Mouse (Mus musculus) lung, postnatal 0 days (tissue): ENCODE results near the gene Moxd2. TPM values are rescaled to one million over a fixed set of nuclear protein-coding genes. Genes with fewer than 3 reads are reported as not detected.

Experiments used
- ATAC-seq: fragments of 200-750 bp; cut with Nextera tagmentation; 2 replicates; pipeline ENCODE4 v1.8.0; 2017; ENCODE audit warnings: moderate library complexity
- DNase-seq: peaks from one replicate; pipeline ENCODE4 v3.0.0-alpha.2; 2016; ENCODE audit warnings: low spot score
- H3K27ac ChIP-seq: fragments of 300-500 bp; sonication (generic); 2 replicates; pipeline ENCODE4 v1.5.1; 2014; ENCODE audit warnings: antibody characterized with exemption, mild to moderate bottlenecking, low read length, mixed read lengths
- H3K27me3 ChIP-seq: fragments of 300-500 bp; sonication (generic); replicated peaks from 2 replicates; pipeline ENCODE4 v1.6.1; 2014; ENCODE audit warnings: low read length, mixed read lengths; ENCODE audit not compliant: insufficient read depth
- H3K36me3 ChIP-seq: fragments of 300-500 bp; sonication (generic); 2 replicates; pipeline ENCODE4 v1.6.1; 2014; ENCODE audit warnings: low read length, mixed read lengths; ENCODE audit not compliant: insufficient read depth
- H3K4me1 ChIP-seq: fragments of 300-500 bp; sonication (generic); 2 replicates; pipeline ENCODE4 v1.6.1; 2014; ENCODE audit warnings: antibody characterized with exemption, low read depth, low read length, mixed read lengths; ENCODE audit not compliant: insufficient read depth
- H3K4me2 ChIP-seq: fragments of 300-500 bp; sonication (generic); replicated peaks from 2 replicates; pipeline ENCODE4 v1.6.1; 2014; ENCODE audit warnings: low read depth, mild to moderate bottlenecking, low read length, moderate library complexity, mixed read lengths
- H3K4me3 ChIP-seq: fragments of 300-500 bp; sonication (generic); 2 replicates; pipeline ENCODE4 v1.5.1; 2014; ENCODE audit warnings: low read depth, low read length
- H3K9ac ChIP-seq: fragments of 300-500 bp; sonication (generic); replicated peaks from 2 replicates; pipeline ENCODE4 v1.6.1; 2014; ENCODE audit warnings: low read depth, mild to moderate bottlenecking
- H3K9me3 ChIP-seq: fragments of 300-500 bp; sonication (generic); 2 replicates; pipeline ENCODE4 v1.6.1; 2016; ENCODE audit warnings: low read length, mixed read lengths
- CTCF ChIP-seq: IDR thresholded peaks from 2 replicates; pipeline ENCODE4 v1.5.1; 2016; ENCODE audit warnings: antibody characterized with exemption, mild to moderate bottlenecking
- EP300 ChIP-seq: IDR thresholded peaks from 2 replicates; pipeline ENCODE4 v1.6.1; 2016; ENCODE audit warnings: antibody characterized with exemption, mild to moderate bottlenecking, control low read depth
- WGBS: fragments of 180-500 bp; shearing (Covaris S2); extraction: QIAGEN DNeasy Blood & Tissue Kit; methylation state at CpG from one replicate; pipeline ENCODE4 v1.1.7; 2014; 5-methylcytosine and 5-hydroxymethylcytosine counted together
- polyA plus RNA-seq: library from polyadenylated mRNA; unstranded; fragments of >200 nt; fragmentation: Nextera tagmentation; extraction: Ambion mirVana; gene quantifications from 2 replicates; pipeline ENCODE4 v1.2.1, GENCODE M21; 2015

The Moxd2 gene
- polyA plus RNA-seq, result not detected in 2 replicates

DNA sequence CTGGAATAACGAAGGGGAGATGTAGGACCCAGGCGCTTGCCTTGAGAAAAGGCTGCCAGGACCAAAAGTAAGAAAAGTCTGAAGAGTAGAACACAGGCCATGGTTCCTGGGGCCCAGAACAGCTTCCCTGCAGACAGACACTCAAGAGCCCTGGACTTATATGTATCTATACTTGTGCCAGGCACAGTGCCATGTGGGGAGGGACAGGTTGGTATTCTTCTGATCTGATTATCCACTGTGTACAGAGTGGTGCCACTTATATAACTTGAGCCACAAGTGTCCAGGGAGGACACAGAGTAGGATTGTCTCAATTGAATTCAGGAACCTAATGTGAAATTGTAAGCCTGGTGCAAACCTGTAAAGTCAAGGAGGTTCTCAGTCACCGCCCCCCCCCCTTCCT, at the start of gene Moxd2:
Moxd2 (minus strand) TSS at position 101 of the 400 bp plus-strand sequence.
- Histone ChIP-seq H3K4me1 (no peaks in the 10 kb centered on the region), H3K36me3 (no peaks in the 10 kb centered on the region), H3K27ac (no peak within 1 kb of the TSS), H3K4me2 (no peak within 1 kb of the TSS), H3K27me3 (no peaks in the 10 kb centered on the region), H3K9me3 (no peaks in the 10 kb centered on the region), H3K4me3 (no peak within 1 kb of the TSS), H3K9ac (no peak within 1 kb of the TSS)
- no peak for TF ChIP-seq EP300
- TF ChIP-seq CTCF, result no peak
- DNase-seq (no peak), ATAC-seq (no peak)
- WGBS, result 77% methylated on average over 3 of the region's 3 CpGs

DNA sequence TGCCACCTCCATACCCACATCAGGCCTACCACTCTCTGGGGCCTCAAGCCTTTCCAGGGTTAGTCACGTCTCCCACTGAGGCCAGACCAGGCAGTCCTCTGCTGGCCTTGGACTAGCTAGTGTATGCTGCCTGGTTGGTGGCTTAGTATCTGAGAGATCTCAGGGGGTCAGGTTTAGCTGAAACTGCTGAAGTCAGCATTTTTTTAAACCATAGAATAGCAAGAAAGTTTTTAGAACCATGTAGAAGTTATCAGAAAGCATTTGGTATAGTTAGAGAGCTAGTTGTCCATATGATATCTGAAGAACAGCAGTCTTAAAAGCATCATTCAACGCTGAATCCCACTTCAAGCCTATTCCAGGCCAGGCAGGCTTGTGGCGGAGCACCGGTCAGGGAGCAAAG, 32.7 kb upstream of the Moxd2 start:
- DNase-seq (no peak), ATAC-seq (no peak)
- 77% methylated on average over 4 of the region's 4 CpGs for WGBS
- no peaks in the 10 kb centered on the region for H3K4me1 ChIP-seq
- H3K27me3 ChIP-seq, result no peaks in the 10 kb centered on the region
- H3K9me3 ChIP-seq, result no peaks in the 10 kb centered on the region
- no peak for TF ChIP-seq EP300
- no peak for TF ChIP-seq CTCF
- no peak overlapping the region for H3K4me2 ChIP-seq
- H3K27ac ChIP-seq, result no peak overlapping the region
- H3K9ac ChIP-seq, result no peak overlapping the region
- no peaks in the 10 kb centered on the region for H3K36me3 ChIP-seq
- no peak overlapping the region for H3K4me3 ChIP-seq

DNA sequence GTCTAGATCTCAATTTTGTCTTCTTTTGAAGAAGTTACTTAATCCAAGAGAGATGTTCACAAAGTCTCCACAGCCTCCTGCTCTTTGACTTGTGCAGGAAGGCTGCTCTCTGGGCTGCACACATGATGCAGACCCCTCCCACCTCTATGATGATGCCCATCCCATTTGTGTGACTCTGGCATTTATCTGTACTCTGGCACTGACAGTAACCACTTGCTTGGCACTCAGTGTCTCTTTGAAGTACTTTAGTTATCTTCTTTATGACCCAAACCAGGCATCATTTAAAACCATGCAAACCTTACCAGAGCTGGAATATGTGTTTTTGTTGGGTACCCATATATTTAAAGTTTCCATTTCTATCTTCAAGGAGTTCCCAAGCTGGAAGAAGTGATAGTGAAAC, 13.0 kb upstream of the Moxd2 start, which contains the start of gene Prss58:
Prss58 (minus strand) TSS at position 101 of the 400 bp plus-strand sequence.
- Histone ChIP-seq H3K9me3 (no peaks in the 10 kb centered on the region), H3K4me2 (no peak within 1 kb of the TSS), H3K36me3 (no peaks in the 10 kb centered on the region), H3K9ac (no peak within 1 kb of the TSS), H3K27ac (no peak within 1 kb of the TSS), H3K4me1 (no peaks in the 10 kb centered on the region), H3K4me3 (no peak within 1 kb of the TSS), H3K27me3 (no peaks in the 10 kb centered on the region)
- ATAC-seq (no peak), DNase-seq (no peak)
- no peak for TF ChIP-seq EP300
- TF ChIP-seq CTCF, result no peak

DNA sequence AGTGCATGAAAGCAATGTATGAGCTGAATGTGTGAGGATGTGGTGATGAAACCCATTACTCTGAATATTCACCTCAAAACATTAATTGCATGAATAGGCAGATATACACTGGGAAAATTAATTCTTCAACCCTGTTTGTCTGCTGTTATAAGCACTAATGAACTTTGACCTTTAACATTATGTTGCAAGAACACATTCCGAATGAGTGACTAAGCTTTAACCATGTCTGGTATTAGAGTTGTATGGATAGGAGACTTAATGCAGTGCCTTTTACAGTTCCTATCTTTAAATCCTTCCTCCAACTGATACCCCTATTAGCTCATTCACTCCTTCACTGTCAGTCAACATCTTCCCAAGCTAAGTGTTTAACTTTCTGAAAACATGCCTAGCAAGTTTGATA, 7.4 kb upstream of the Moxd2 start:
- Histone ChIP-seq H3K4me2 (no peak overlapping the region), H3K36me3 (no peaks in the 10 kb centered on the region), H3K9me3 (no peaks in the 10 kb centered on the region), H3K9ac (no peak overlapping the region), H3K4me3 (no peak overlapping the region), H3K27me3 (no peaks in the 10 kb centered on the region), H3K27ac (no peak overlapping the region), H3K4me1 (no peaks in the 10 kb centered on the region)
- no peak for TF ChIP-seq EP300
- no peak for TF ChIP-seq CTCF
- WGBS, result 54% methylated on average over 1 of the region's 1 CpGs
- ATAC-seq, result no peak
- no peak for DNase-seq

DNA sequence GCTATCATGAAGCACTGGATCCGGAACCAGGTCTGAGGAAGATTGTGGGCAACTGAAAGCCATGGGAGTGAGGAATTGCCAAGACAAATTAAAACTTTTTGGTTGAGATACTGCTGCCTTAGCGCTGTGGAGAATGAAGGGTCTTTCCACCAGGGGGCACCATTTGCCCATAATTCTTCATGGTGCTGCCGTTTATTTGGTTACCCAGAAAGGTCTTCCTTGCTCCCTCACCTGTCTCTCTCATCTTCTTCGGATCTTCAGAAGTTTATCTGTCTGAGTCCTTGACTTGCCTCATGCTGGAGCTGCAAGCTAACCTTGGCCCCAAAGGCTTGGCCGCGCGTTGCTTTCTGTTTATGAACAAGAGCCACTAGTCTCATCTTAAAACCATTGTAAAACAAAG, 6.3 kb upstream of the Moxd2 start:
- ATAC-seq, result no peak
- Histone ChIP-seq H3K9ac (no peak overlapping the region), H3K4me3 (no peak overlapping the region), H3K4me2 (no peak overlapping the region), H3K27ac (no peak overlapping the region), H3K9me3 (no peaks in the 10 kb centered on the region), H3K27me3 (no peaks in the 10 kb centered on the region), H3K4me1 (no peaks in the 10 kb centered on the region), H3K36me3 (no peaks in the 10 kb centered on the region)
- peak; percentile 34 for TF ChIP-seq CTCF
- TF ChIP-seq EP300, result no peak
- 41% methylated on average over 7 of the region's 7 CpGs for WGBS
- DNase-seq, result no peak

DNA sequence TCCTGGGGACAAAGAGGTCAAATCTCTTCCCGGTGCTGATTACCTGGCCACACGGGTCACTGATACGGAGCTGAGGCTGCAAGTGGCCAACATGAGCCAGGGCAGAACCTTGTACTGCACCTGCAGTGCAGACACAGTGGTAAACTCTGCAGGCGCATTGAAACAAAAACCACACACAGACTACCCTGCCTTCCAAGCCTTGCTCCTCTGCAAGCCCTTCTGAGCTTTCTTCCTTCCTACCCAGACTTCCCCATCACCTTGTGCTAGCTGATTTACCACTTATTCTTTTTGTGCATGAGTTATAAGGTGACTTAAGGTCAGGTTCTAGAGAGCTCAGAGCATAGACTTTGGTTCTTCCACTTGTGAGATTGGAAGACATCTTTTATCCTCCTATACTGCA, 4.5 kb upstream of the Moxd2 start:
- TF ChIP-seq EP300, result no peak
- no peak for TF ChIP-seq CTCF

DNA sequence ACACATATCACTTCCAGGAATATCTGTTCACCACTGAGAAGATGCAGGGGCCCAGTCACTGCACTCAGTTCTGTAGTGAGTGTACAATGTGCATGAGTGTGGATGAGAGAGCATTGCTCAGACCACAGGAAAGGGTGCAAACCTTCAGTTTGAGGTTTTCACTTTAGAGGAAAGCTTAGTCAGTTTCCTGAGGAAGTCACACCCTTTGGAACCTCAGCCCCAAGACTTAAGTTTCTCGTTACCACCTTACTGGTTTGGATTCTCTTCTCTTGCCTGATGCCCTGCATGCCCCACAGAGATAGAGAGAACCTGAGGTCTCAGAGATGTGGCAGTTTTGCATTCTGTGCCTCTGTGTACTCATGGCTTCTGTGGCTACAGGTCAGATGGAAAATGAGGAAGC, 3.7 kb upstream of the Moxd2 start:
- DNase-seq (no peak), ATAC-seq (no peak)
- no peak overlapping the region for H3K4me3 ChIP-seq
- H3K4me2 ChIP-seq, result no peak overlapping the region
- TF ChIP-seq EP300 (no peak), CTCF (no peak)
- H3K9ac ChIP-seq, result no peak overlapping the region
- H3K4me1 ChIP-seq, result no peaks in the 10 kb centered on the region
- no peaks in the 10 kb centered on the region for H3K9me3 ChIP-seq
- no peaks in the 10 kb centered on the region for H3K27me3 ChIP-seq
- H3K27ac ChIP-seq, result no peak overlapping the region
- no peaks in the 10 kb centered on the region for H3K36me3 ChIP-seq
- 41% methylated on average over 1 of the region's 1 CpGs for WGBS

More for the DNA sequence above, 4.5 kb upstream of the Moxd2 start:
- DNase-seq (no peak), ATAC-seq (no peak)
- Histone ChIP-seq H3K4me2 (no peak overlapping the region), H3K36me3 (no peaks in the 10 kb centered on the region), H3K9ac (no peak overlapping the region), H3K9me3 (no peaks in the 10 kb centered on the region), H3K27me3 (no peaks in the 10 kb centered on the region), H3K4me1 (no peaks in the 10 kb centered on the region), H3K27ac (no peak overlapping the region), H3K4me3 (no peak overlapping the region)
- WGBS, result 74% methylated on average over 4 of the region's 4 CpGs
